Mouse (Mus musculus) midbrain, embryonic 10.5 days (tissue): ENCODE measurements around the gene Btbd10. TPM values are rescaled to one million over a fixed set of nuclear protein-coding genes. Genes with fewer than 3 reads are reported as not detected.

ENCODE experiments used
- polyA plus RNA-seq: library from polyadenylated mRNA; unstranded; fragments of >200 nt; fragmentation: Nextera tagmentation; extraction: Ambion mirVana; gene quantifications from 2 replicates; pipeline ENCODE4 v1.2.1, GENCODE M21; 2016

The Btbd10 gene
- polyA plus RNA-seq, 1 experiment from 2014 or later = 25.5 TPM

Other genes starting within 250 kb of the Btbd10 start
- gene Arntl, start 161.9 kb downstream of the Btbd10 start, polyA plus RNA-seq = 6.6 and 7.0 TPM in 2 replicates
- not detected in 2 replicates for gene Pth, start 19.2 kb upstream of the Btbd10 start, polyA plus RNA-seq
- gene Far1, start 144.4 kb upstream of the Btbd10 start, polyA plus RNA-seq = 77.9 and 88.9 TPM in 2 replicates